Mouse (Mus musculus) hematopoietic stem cell, adult 5-6 weeks (primary cell): ENCODE measurements at regions not wholly inside any gene's neighbourhood (a gene's known extent, or its start where the extent isn't known, plus 50 kb on each side); places are given as distances from the start of the nearest gene placed in this dataset.
A peak's percentile ranks its signal among the peaks of the same experiment; 100 is the strongest.

Experiments
- ATAC-seq, 2 experiments: fragments of 125-278 bp in 1 of 2; replicated peaks in 1 of 2; 2 replicates each; pipeline ENCODE4 v1.8.0; 2016 to 2017; ENCODE audit warnings: inconsistent platforms in 2 of 2, mild to moderate bottlenecking in 2 of 2, moderate number of reproducible peaks in 2 of 2, low read depth in 1 of 2, moderate TSS enrichment in 1 of 2; ENCODE audit not compliant: low FRiP score in 2 of 2, poor library complexity in 2 of 2, severe bottlenecking in 2 of 2, insufficient read depth in 1 of 2, low TSS enrichment in 1 of 2

DNA sequence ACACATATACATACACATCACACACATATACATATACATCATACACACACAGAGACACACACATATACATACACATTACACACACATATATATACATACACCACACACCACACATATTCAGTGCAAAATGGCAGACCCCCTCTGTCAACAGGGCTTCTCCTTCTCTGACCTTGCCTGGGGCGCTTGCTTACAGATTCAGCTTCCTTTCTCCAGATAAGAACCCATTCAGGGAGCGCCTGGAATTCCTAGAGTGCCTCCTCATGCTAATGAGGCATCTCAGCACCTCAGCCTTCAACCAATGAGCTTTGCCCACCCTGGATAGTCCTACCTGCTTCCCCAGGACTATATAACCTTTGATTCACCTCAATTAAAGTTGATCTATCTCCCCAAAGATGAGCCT, 200.3 kb downstream of the Spata18 start:
- no peak for ATAC-seq

DNA sequence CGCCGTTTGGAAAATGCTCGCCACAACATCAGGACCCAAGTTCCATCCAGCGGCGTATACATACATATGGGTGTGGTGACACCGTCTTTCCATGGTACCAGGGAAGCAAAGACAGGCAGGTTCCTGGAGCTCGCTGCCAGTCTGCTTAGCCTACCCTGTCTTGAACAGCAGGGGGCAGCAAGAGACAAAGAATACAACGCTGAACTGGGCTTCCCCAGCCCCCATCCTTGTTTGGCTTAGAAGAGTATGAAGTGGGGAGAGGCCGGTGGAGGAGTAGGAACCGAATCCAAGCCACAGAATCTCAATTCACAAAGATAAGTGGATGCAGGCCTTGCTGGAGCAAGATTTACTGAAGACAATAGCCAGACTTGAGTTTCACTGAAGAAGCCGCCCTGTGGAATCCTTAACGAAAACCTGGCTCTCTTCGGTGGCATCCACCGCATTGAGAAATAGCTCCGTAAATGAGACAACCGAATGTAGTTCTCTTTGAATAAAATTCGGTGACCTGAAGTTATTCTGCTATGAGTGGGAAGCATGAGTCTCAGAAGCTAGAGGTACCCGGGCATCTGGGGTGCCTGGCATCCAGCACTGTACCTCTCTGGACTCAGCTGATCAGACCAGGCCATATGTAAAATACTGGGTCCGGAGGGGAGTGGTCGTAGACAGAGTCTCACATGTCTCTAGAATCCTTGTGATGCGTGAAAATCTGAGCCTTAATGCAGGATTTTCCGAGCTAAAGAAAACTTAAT, 203.0 kb downstream of the Spata18 start:
- peak; percentile 80 to 82 for ATAC-seq

DNA sequence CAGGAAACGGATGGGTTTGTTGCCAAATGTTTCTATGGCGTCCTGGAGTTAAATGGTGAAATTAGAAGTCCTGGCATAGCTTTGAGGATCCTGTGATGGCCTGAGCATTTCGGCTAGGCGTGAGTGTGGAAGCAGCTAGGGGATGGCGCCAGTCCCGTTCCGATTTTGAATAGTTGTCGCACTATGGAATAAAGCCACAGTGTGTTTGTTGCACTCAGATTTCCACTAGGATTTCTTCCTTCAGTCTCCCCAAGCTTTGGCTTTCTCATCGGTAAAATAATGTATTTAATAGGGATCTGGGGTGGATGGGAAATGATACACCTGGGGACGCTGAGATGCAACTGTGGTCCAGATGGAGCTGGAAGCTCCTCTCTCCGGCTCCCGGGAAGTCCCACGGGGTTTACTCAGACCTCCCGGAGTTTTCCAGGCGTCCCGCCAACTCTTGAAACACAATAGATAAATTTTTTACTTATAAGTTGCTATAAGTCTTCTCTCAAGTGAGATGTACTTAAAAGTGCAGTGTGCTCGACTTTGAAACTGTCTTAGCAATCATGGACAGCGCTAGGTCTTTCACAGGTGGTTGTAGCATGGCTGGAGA, 203.7 kb downstream of the Spata18 start:
- ATAC-seq: no peak

GRCm38 (mm10) chr5:73859320-73859719, 208.1 kb downstream of the Spata18 start:
- ATAC-seq: no peak

- peak; percentile 42 to 56; a peak in 3 of 4 replicates for ATAC-seq
Observed at GRCm38 (mm10) chr5:73864138-73864761, 204.0 kb downstream of the Usp46 start.

GRCm38 (mm10) chr5:73872641-73873421, 195.4 kb downstream of the Usp46 start:
- ATAC-seq: no peak

DNA sequence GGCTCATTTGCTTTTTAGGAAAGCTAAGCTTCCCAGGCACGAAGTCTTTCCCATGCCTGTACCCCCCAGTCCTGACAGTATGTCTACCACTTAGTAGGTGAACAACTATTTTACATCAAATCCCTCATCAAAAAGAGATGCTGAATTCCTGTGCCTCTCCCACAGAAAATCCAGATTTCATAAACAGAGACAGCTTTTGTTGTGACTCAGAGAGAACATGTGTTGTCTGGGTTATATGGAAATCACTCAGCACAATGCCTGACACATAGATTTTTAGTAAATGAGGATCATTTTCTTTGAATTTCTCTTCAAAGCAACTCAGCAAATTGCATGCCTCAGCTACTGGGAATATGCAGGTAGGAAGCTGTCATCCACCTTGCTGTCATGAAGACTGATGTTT, 193.5 kb downstream of the Usp46 start:
- ATAC-seq: no peak

DNA sequence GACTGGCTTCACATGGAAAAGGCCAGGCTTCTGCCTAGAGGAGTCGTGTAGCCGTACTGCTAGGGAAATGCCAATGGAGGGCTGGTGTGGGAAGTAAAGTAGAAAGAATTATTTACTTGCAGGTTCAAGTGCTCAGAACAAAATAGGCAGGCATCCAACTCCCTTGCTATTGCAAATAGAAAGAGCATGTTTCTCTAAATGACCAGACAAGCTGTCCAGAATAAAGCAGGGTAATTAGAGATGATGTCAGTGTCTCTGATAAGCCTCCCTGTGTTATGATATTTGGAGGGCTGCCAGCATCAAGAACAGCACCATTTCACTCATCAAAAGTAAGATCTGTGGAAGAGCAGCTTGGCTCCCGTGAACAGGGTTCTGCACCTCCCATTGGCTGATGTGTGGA, 192.4 kb downstream of the Usp46 start:
- no peak for ATAC-seq

DNA sequence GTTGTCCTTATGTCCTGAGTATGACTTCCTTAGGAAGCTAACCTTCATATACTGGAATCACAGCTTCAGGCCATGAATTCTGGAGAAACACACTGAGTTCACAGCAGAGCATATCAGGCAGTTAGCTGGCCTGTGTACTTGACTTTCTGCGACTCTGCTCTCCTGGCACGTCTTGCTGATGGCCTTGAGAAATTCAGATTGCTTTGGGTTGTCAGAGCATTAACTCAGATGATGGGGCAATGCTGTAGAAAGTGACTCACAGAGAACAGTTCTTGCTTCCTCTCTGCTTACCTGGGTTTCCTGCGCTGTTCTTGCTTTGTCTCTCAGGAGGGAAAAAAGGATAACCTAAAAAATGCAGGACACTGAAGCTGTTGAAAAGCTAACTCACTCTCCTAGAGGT, 187.3 kb downstream of the Usp46 start:
- ATAC-seq: no peak

DNA sequence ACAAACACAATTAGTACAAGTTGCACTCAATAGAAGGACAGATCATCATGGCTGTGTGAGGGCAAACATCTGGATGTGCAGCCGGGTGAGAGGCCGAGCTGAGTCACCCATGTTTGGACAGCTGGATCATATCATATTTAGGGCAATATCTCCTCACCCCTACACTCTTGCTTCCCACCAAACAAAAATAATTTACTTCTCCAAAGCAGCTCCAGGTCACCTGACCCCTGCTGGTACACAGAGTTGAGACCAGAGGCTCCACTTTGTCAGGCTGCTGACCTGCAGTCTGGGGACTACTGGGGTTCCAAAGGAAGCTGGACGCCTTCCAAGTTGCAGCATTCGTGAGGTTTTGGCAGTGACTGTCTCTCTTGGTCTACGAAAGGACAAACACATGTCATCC, 186.3 kb downstream of the Usp46 start:
- no peak for ATAC-seq

GRCm38 (mm10) chr5:73884998-73885397, 183.2 kb downstream of the Usp46 start:
- no peak for ATAC-seq

DNA sequence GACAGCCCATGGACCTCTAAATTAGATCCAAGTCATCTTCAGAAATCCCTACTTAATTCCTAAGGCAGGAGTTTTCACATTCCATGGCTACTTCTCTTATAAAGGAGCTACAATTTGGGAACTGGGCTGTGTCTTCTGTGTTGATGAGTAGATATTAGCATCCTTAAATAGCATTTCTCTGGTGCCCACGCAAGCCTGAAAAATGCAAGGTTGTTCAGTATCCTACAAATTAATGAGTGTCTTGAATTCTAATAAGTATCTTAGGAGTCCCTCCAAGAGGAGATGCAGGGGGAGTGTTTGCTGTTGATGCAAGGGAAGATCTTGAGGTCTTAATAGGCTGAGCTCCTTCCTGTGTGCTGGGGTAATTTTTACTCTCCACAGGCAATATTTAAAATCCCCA, 182.5 kb downstream of the Usp46 start:
- ATAC-seq: no peak

DNA sequence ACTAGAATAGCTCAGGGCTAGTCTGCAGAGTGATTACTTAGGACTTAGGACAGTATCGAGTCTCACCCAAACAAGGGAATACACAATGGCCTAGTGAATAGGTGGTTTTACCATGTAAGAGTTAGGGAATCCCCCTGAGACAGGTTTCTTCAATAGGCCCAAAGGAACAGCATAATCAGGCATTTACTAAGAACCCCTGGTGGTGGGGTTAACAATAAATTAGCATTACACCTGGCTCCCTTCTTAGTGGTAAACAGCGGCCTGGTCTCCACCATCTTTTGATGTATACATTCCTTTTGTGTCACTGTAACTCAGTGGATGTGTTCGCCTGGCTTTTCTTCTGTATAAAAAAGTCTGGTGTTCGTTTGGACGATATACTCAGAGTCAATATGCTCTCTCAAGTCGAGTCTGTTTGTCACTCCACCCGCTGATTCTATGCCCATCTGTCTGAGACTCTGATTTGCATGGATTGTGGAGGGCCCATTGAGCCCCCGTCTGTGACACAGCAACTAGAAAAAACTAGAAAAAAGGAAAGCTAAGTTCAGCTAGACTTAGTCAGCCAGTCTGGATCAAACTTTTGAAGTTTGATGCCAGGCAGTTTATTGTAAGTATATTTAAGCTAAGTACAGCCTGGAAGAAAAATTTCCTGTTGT, 180.8 kb downstream of the Usp46 start:
- no peak for ATAC-seq

DNA sequence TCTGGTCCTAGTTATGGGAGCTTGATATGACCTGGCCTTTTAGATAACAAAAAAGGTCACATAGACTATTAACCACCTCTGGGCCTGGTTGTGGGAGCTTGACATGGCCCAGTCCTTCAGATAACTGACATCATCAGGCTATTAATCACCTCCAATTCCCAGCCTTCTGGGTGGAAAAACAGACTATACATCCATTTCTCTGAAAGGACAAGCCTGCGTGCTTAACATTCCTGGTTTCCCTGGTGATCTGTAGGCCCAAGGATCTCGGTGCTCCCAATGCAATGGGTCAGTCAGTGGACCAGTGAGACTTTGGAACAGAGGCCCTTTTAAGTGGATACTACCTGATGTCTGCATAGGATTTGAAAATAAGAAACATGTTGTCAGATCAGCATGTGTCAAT, 179.8 kb downstream of the Usp46 start:
- ATAC-seq: no peak

- ATAC-seq: no peak
Observed at GRCm38 (mm10) chr5:73889342-73889741, 178.9 kb downstream of the Usp46 start.

DNA sequence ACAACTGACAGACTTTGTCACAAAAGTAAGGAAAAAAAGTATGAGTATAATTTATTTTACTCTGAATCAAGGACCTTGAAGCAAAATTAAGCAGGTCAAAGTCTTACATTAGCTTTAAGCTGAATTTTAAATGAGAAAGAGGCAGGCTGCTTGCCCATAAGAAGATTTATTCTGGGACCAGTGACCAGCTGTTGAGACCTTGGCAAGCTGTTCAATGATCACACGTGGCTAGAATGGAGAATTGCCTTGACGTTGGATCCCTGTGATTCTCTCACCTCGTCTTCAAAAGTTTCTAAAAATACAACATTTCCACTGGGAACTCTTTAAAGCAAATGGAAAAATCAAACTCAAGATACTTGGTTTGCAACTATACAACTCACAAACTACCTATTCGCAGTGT, 177.3 kb downstream of the Usp46 start:
- no peak for ATAC-seq

DNA sequence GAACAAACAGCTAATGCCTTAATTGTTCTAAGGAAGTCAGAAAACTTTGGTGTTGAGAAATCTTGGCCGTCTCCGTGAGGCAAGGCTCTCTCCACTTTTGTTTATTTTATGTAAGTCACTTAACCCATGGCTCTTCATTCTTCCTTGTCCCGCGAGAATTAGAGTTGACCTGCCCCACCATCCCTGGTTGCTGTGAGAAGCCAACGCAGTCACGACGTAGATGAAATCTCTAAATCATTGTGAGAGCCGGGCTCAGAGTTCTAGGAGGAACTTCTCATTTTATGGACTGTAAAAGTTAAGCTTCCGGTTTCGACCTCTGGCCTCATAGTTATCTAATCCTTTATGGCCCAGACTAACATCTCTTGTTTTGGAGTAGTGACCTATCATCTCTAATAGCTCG, 176.6 kb downstream of the Usp46 start:
- ATAC-seq: no peak
